Mouse (Mus musculus): ENCODE results near the gene Hephl1. TPM values are rescaled to one million over a fixed set of nuclear protein-coding genes. Genes with fewer than 3 reads are reported as not detected.

Hephl1 gene
- total and polyA plus RNA-seq, 3 experiments, result not detected

DNA sequence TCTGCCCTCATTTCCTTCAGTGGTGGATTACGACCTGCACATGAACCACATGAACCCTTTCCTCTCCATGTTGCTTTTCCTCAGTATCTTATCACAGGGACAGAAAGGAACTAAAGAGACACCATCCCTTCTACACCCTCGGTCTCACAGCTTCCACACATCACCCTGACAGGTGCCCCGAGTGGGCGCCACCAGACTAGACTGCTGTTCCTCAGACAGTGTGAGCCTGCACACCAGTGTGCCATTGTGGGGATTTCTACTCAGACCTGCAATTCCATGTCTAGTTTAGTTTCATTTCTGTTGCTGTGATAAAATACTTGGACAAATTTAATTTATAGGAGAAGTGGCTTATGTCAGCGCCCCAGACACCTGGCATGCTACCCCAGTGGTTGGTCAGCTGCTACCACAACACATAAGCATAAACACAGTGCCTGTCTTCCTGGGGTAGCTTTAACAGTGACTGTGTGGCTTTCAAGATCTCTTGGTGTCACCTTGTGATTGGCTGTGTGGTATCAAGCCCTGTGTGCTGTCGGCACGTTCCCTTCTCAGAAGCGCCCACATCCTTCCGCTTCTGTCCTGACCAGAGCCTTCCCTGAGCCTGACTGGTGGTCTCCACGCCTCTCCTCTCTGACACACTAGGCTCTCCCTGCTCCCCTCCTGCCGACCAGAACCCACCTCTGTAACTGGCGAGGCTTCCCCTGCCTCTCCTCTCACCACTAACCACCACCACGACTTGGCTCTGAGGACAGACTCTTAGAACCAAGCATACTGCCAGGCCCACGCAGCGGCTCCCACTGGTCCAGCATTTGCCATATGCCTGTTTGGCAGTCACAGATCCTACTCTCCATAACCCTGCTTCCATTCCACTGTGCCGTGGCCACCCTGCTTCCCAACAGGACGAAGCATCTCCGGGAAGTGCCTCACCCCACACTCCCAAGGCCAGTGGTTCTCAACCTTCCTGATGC lies 93.8 kb downstream of the Hephl1 start:
- TF ChIP-seq EP300 (IDR thresholded peaks at IDR 0.05; ENCODE audit: low read depth in 1 of 2, low read length in 2 of 2) (0 out of 4 replicates have a peak, but pooled peaks of 1 of the 2 experiments have one; percentile 12), MYC (IDR thresholded peaks at IDR 0.05; ENCODE audit: low read depth, low read length) (no peak), GATA1 (IDR thresholded peaks at IDR 0.05; ENCODE audit: low read depth, low read length) (no peak), BHLHE40 (IDR thresholded peaks at IDR 0.05; ENCODE audit: borderline replicate concordance, low read depth, low read length) (peak; percentile 77; the same call in 1 of the 2 replicates), MXI1 (IDR thresholded peaks at IDR 0.05; ENCODE audit: low read depth, low read length) (peak; percentile 20; the same call in 1 of the 2 replicates), GABPA (IDR thresholded peaks at IDR 0.05; ENCODE audit: low read depth, low read length) (no peak), SIN3A (IDR thresholded peaks at IDR 0.05; ENCODE audit: low read length) (no peak), POLR2AphosphoS2 (IDR thresholded peaks at IDR 0.05; ENCODE audit: low read length) (no peak), NELFE (IDR thresholded peaks at IDR 0.05; ENCODE audit: low read depth, low read length) (peak; percentile 29; the same call in 1 of the 2 replicates), TAL1 (IDR thresholded peaks at IDR 0.05; ENCODE audit: low read length) (no peak), POLR2A (IDR thresholded peaks at IDR 0.05; ENCODE audit: control insufficient read depth in 1 of 2, insufficient read depth in 1 of 2, low read depth in 1 of 2, low read length in 2 of 2, poor library complexity in 1 of 2) (peak in 1 of 2 experiments; percentile 19; a peak in 1 of 4 replicates), MAZ (IDR thresholded peaks at IDR 0.05; ENCODE audit: low read depth, low read length) (no peak), TCF12 (IDR thresholded peaks at IDR 0.05; ENCODE audit: low read depth, low read length) (peak; percentile 16; the same call in 1 of the 2 replicates), ETS1 (IDR thresholded peaks at IDR 0.05; ENCODE audit: low read depth, low read length) (no peak), NRF1 (IDR thresholded peaks at IDR 0.05; ENCODE audit: insufficient read depth, low read depth, low read length, poor library complexity, severe bottlenecking) (no peak), RCOR1 (IDR thresholded peaks at IDR 0.05; ENCODE audit: low read depth, low read length) (no peak), MAX (IDR thresholded peaks at IDR 0.05; ENCODE audit: low read length) (no peak)
- peaks cover 0 to 1% of the 10 kb centered on the region in 2 experiments; a peak in 1 of 4 replicates for H3K27me3 ChIP-seq (ENCODE audit: control insufficient read depth in 1 of 2, insufficient read depth in 2 of 2, low read length in 2 of 2)
- no peak overlapping the region for H3K4me3 ChIP-seq (ENCODE audit: control insufficient read depth in 1 of 2, insufficient read depth in 1 of 2, low read depth in 2 of 2, low read length in 2 of 2)
- H3K36me3 ChIP-seq (ENCODE audit: control insufficient read depth in 1 of 2, insufficient read depth in 2 of 2, low read length in 2 of 2), result no peaks in the 10 kb centered on the region; a peak in 1 of 4 replicates
- H3K4me1 ChIP-seq (ENCODE audit: control insufficient read depth in 1 of 2, insufficient read depth in 2 of 2, low read length in 2 of 2), result peaks cover 0 to 7% of the 10 kb centered on the region in 2 experiments; a peak in 2 of 4 replicates
- no peaks in the 10 kb centered on the region for H3K79me2 ChIP-seq (ENCODE audit: control insufficient read depth, insufficient read depth, low read length, poor library complexity)
- H3K9ac ChIP-seq (ENCODE audit: control insufficient read depth, low read depth, low read length, poor library complexity, severe bottlenecking), result no peak overlapping the region
- no peaks in the 10 kb centered on the region for H3K9me3 ChIP-seq (replicated peaks; ENCODE audit: insufficient read depth, low read length)
- H3K27ac ChIP-seq (ENCODE audit: control insufficient read depth, low read depth, low read length), result no peak overlapping the region
- DNase-seq (ENCODE audit: low read depth, low spot score), result peak; percentile 69

All from MEL (cell line).